Mouse (Mus musculus): ENCODE measurements around the gene Jagn1. TPM values are rescaled to one million over a fixed set of nuclear protein-coding genes. Genes with fewer than 3 reads are reported as not detected.

The Jagn1 gene
- 30.9 and 44.6 TPM in 2 replicates for polyA plus RNA-seq (2012; rRNA removed; ENCODE audit: low replicate concordance)

GRCm38 (mm10) chr6:113442442-113443090, at the start of gene Jagn1:
TSS of gene Jagn1 (plus strand) at chr6:113442569.

DNA sequence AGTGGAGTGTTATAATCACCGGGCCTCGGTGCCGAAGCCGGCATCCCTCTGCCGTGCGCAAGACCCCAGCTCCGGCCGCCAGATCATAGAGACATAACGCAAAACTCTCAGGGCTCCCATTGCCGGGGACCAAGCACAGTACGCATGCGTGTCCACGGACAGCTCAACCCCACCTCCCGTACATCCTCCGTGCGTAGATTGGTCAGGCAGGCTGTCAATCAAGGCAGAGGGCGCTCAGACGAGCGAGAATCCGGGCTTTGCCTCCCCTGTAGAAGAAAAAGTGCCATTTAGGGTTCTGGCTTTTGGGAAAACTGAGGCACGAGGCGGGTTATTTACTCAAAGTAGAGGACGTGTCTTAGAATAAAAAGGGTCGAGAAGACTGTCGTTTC, 23.2 kb upstream of the Jagn1 start, which contains the start of gene Rpusd3:
Rpusd3 (minus strand) TSS at position 142 of the 389 bp plus-strand sequence.

GRCm38 (mm10) chr6:113435664-113436205, 6.6 kb upstream of the Jagn1 start, which contains the start of gene Cidec:
TSS of gene Cidec (minus strand) at chr6:113435760.

GRCm38 (mm10) chr6:113457952-113458534, 15.7 kb downstream of the Jagn1 start, which contains the start of gene Il17re:
TSS of gene Il17re (plus strand) at chr6:113458484.

GRCm38 (mm10) chr6:113471297-113471936, 29.0 kb downstream of the Jagn1 start, which contains the start of gene Il17rc:
TSS of gene Il17rc (plus strand) at chr6:113471427.

DNA sequence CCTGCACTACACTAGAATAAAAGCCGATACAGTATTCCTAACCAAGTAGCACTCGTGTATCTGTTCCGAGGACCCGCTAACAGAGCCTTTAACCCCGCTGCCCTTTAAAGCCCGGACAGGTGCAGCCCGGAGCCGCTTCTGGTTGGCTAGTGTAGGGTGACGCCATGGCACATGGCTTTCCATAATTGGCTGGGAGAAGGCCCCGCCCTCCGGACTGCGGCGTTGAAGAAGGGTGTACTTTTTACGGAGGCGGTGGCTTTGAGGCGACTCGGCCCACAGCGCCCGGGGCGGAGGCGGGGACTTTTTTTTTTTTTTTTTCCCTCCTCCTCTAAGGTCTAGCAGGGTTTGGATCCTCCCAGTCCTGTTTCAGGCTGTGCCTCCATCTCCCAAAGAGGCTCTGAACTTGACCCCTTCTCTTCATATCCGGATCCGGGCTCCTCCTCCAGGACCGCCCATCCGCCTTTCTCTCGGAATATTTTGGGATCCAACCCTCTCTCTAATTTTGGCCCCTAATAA, 40.8 kb downstream of the Jagn1 start, which contains the start of gene Creld1:
Creld1 (plus strand) TSS at position 198 of the 516 bp plus-strand sequence.

Other genes starting within 250 kb of the Jagn1 start
- 0.30 and 0.39 TPM in 2 replicates for gene Lhfpl4, start 247.2 kb upstream of the Jagn1 start, polyA plus RNA-seq (2012; rRNA removed; ENCODE audit: low replicate concordance)
- gene Mtmr14, start 204.7 kb upstream of the Jagn1 start, polyA plus RNA-seq (2012; rRNA removed; ENCODE audit: low replicate concordance) = 47.0 and 65.2 TPM in 2 replicates
- not detected in 2 replicates for gene Cpne9, start 160.3 kb upstream of the Jagn1 start, polyA plus RNA-seq (2012; rRNA removed; ENCODE audit: low replicate concordance)
- gene Brpf1, start 135.4 kb upstream of the Jagn1 start, polyA plus RNA-seq (2012; rRNA removed; ENCODE audit: low replicate concordance) = 6.7 and 11.1 TPM in 2 replicates
- gene Ogg1, start 115.6 kb upstream of the Jagn1 start, polyA plus RNA-seq (2012; rRNA removed; ENCODE audit: low replicate concordance) = 8.0 and 11.7 TPM in 2 replicates
- gene Camk1, start 98.6 kb upstream of the Jagn1 start, polyA plus RNA-seq (2012; rRNA removed; ENCODE audit: low replicate concordance) = 18.2 and 19.5 TPM in 2 replicates
- gene Tada3, start 64.7 kb upstream of the Jagn1 start, polyA plus RNA-seq (2012; rRNA removed; ENCODE audit: low replicate concordance) = 15.6 and 22.6 TPM in 2 replicates
- 67.3 and 119 TPM in 2 replicates for gene Arpc4, start 64.5 kb upstream of the Jagn1 start, polyA plus RNA-seq (2012; rRNA removed; ENCODE audit: low replicate concordance)
- 8.6 and 11.1 TPM in 2 replicates for gene Ttll3, start 53.3 kb upstream of the Jagn1 start, polyA plus RNA-seq (2012; rRNA removed; ENCODE audit: low replicate concordance)
- 84.5 and 129 TPM in 2 replicates for gene Rpusd3, start 23.2 kb upstream of the Jagn1 start, polyA plus RNA-seq (2012; rRNA removed; ENCODE audit: low replicate concordance)
- gene Cidec, start 6.8 kb upstream of the Jagn1 start, polyA plus RNA-seq (2012; rRNA removed; ENCODE audit: low replicate concordance) = 128 and 320 TPM in 2 replicates
- gene Il17re, start 15.9 kb downstream of the Jagn1 start, polyA plus RNA-seq (2012; rRNA removed; ENCODE audit: low replicate concordance) = 4.0 and 14.6 TPM in 2 replicates
- gene Il17rc, start 28.9 kb downstream of the Jagn1 start, polyA plus RNA-seq (2012; rRNA removed; ENCODE audit: low replicate concordance) = 244 and 628 TPM in 2 replicates
- 7.6 and 8.4 TPM in 2 replicates for gene Creld1, start 40.7 kb downstream of the Jagn1 start, polyA plus RNA-seq (2012; rRNA removed; ENCODE audit: low replicate concordance)
- 0.04 and 0.15 TPM in 2 replicates for gene Prrt3, start 59.4 kb downstream of the Jagn1 start, polyA plus RNA-seq (2012; rRNA removed; ENCODE audit: low replicate concordance)
- gene Emc3, start 89.1 kb downstream of the Jagn1 start, polyA plus RNA-seq (2012; rRNA removed; ENCODE audit: low replicate concordance) = 18.4 and 21.6 TPM in 2 replicates
- gene Fancd2, start 89.1 kb downstream of the Jagn1 start, polyA plus RNA-seq (2012; rRNA removed; ENCODE audit: low replicate concordance) = 0.89 and 1.6 TPM in 2 replicates
- not detected in 2 replicates for gene Fancd2os, start 158.1 kb downstream of the Jagn1 start, polyA plus RNA-seq (2012; rRNA removed; ENCODE audit: low replicate concordance)
- 67.1 and 90.7 TPM in 2 replicates for gene Brk1, start 162.2 kb downstream of the Jagn1 start, polyA plus RNA-seq (2012; rRNA removed; ENCODE audit: low replicate concordance)
- gene Vhl, start 181.4 kb downstream of the Jagn1 start, polyA plus RNA-seq (2012; rRNA removed; ENCODE audit: low replicate concordance) = 5.1 and 7.9 TPM in 2 replicates
- 40.6 and 58.1 TPM in 2 replicates for gene Irak2, start 195.9 kb downstream of the Jagn1 start, polyA plus RNA-seq (2012; rRNA removed; ENCODE audit: low replicate concordance)